Mouse (Mus musculus): ENCODE results near the gene Tenm4. TPM values are rescaled to one million over a fixed set of nuclear protein-coding genes. Genes with fewer than 3 reads are reported as not detected.

The Tenm4 gene
- total RNA-seq (2021) = 1 to 10 TPM; 1.0 to 1.9 TPM
- long read RNA-seq, experiment 1 = 0 reads
- long read RNA-seq, experiment 2 = 0 reads

DNA sequence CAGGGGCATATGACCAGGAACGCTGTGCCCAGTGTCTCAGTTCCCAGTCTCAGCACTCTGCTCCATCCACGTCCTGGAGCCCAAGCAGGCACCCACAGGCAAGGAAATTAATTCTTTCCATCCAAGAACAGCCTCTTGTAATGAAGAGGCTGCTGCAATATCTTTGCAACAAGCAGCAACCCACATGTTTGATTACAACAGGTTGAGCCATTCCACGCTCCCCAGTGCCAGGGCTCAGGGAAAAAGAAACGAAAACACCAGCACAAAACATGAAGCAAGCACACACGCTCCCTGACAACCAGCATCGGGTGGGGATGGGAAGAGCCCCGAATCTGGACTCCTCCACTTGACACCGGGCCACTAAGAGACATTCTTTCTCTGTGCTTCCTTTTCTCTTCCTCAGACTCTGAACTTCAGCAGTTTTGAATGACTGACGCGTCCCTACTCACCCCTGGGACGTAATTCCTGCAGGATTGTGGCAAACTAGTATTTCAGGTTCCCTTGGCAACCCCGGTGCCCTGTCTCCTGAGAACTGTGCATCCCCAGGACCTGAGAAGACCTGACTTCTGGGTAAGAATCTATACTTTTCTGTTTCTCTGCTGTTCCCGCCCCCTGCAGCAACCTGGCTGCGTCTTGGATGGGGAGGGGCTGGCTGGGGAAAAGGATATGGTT, at the start of gene Tenm4:
Tenm4 (plus strand) TSS at position 323 of the 672 bp plus-strand sequence.
- no peak for DNase-seq (ENCODE audit: low spot score)

DNA sequence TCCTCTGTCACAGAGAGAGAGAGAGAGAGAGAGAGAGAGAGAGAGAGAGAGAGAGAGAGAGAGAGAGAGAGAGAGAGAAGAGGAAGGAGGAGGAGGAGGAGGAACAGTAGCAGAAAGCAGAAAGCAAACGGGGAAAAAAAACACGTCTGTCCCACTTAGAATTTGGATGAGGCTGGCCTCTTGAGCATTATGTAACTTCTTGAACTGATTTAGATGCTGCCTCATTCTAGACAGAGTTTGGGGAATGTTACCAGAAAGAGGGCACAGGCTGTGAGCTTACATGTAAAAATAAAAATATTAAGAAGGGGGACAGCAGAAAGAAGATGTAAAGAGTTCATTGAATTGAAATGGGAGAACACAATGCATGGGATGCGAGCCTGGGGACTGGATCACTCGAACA, 40.3 kb upstream of the Tenm4 start:
- DNase-seq (ENCODE audit: low spot score) = no peak

DNA sequence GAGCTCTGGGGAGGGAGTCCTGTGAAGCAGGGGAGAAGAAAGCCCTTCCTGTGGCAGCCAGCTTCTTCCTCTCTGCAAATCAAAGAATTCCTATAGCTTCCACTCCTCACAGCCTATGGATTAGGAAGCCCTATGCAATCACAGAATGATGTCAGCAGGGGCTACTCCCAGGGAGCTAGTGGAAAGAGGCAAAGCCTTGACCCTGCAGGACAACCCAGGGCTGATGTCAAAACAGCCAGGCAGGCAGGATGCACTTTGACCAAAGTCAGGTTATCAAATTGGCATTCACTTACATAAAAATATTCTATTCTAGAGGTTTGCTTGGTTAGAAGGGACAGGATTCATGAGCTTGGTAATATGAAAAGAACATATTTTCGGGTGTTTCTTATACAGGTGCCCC, 39.9 kb upstream of the Tenm4 start:
- no peak for DNase-seq (ENCODE audit: low spot score)

DNA sequence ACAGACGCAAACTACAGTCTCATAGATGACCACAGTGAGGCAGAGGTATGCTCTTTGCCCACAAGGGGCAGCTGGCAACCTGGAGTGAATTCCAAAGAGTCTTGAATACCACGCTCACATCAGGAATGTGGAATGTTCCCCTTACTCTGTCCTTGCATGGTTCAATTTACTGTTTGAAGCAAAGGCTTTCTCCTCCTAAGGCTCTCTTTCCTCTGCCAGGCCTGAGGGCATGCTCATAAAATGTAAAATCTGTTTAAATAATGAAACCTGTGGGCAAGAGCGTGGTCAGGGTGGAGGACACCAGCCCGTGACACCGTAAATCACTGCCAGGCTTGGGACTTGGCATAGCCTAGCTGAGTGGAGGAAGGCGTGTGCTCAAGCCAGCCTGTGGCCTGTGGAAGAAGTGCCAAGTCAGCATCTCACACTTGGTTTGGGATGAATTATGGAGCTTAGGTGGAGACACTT, 34.5 kb upstream of the Tenm4 start:
- peak; percentile 46 for DNase-seq (ENCODE audit: low spot score)

DNA sequence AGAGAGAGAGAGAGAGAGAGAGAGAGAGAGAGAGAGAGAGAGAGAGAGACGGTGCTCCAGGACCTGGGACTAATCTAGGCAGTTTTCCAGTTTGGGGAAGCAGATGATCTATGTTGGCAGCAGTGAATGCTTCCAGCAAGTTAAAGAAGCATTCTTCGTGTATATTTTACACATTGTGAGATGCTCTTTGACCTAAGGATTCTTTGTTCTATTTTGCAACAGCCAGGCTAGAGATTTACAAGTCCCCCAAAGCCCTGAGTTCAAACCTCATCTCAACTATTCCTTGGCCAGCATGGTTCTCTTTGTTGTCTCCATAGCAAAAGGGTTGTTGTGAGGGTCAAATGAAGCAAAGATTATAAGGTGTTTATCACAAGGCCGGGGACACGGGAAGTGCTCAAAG, 29.2 kb upstream of the Tenm4 start:
- no peak for DNase-seq (ENCODE audit: low spot score)

DNA sequence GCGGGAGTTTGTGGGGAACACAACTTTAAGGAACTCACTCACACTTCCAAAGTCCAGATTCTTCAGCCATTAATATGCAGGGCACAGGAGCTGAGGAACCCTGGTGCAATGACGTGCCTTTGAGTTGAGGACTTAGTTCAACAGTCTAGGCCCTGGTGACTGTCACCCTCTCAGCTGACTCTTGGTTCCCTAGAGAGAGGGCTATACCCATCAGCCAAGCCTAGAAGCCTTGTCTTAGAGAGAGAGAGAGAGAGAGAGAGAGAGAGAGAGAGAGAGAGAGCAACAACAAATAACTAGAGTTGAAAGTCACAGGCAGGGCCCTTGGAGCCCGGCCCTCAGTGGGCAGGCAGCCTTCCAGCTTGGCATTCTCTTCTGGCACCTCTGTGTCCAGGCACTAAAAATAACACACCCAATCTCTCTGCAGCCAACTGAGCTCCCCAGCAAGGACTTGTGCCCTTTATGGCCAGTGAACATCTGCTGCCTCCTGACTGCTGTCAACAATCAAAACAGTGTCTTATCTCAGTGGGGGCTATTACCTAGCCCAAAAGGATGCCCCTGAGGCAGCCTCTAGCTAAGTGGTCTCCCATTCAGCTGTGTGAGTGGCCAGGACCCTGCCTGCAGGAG, 28.0 kb upstream of the Tenm4 start:
- DNase-seq (ENCODE audit: low spot score) = peak; percentile 86

DNA sequence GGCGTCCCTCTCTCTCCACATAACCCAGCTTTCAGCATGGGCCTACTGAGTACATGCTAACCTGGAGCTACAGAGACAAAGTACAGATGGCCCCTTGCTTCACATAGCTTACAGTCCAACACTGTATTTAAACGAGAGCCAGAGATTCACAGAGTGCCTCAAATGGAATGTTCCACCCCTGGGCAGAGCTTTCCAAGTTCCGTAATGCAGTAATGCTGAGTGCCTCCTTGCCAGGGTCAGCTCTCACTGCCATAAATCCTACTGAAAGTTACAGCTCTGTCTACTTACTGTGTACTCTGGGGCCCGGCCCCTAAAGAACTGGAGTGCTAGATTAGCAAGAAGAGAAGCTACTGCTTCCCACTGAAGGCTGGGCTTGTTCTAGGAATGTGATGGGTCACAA, 23.6 kb upstream of the Tenm4 start:
- DNase-seq (ENCODE audit: low spot score) = peak; percentile 51

DNA sequence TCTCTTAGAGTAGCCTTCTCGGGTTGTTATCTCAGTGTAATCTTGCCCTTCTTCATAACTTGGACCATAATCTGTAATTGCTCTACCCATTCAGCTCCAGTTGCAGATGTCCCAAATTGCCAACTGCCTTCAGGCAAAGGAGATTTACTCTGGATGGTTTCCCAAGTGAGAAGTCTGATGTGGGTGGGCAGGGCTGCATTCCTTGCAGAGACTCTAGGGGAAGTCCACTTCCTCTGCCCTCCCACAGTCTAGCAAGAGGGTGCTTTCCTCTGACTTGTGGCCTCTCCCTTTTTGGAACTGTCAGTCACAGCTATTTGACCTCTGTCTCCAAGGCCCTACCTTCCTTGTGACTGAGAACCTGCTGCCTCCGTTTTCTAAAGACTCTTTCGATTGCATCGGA, 22.9 kb upstream of the Tenm4 start:
- no peak for DNase-seq (ENCODE audit: low spot score)

DNA sequence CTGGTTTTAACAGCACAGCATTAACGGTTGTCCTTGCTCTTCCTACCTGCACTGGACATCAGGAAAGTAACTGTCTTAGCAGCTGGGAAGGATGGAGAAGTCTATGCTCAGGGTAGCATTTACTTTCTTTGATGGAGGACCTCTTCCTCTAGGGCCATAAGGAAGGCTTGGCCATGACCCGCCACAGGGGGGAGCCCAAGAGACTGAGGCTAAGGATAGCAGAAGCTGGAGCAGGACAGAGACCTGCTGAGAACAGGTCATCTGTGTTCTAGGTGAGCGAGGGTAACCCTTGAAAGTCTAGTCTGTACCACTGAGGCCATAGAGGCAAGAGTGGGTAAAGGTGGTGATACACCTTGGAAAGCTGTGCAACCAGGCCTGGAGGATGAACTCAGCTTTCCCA, 19.8 kb upstream of the Tenm4 start:
- peak; percentile 49 for DNase-seq (ENCODE audit: low spot score)

DNA sequence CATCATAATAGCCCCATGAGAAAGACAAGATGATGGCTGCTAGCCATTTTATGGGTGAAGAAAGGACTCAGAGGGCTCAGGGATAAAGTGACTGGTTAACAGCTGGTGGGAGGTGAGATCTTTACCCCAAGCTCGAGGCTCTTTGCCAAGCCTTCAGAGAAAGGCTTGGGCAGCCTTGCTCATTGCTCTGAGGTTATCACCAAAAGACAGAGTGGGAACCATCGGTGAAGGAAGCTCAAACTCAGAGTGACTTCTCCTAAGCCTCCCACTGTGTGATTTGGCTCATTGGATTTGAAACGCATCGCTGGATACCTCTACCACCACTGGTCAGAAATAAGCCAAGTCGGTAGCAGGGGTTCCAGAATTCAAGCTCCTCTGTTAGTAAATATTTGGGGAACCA, 19.1 kb upstream of the Tenm4 start:
- no peak for DNase-seq (ENCODE audit: low spot score)

DNA sequence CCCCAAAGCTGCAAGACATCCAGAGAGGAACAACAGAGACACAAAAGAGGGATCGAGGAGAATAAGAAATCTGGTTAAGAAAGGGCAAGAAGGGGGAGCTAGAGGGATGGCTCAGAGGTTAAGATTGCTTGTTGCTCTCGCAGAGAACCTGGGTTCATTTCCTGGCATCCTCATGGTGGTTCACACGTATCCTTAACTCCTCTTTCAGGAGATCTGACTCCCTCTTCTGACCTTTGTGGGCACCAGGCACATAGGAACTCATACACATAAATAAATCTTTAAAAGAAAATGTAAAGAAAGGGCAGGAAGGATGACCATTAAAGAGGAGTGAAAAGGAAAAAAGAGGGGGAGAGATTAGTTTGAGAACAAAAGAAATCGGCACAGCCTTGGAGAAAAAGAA, 18.6 kb upstream of the Tenm4 start:
- no peak for DNase-seq (ENCODE audit: low spot score)

DNA sequence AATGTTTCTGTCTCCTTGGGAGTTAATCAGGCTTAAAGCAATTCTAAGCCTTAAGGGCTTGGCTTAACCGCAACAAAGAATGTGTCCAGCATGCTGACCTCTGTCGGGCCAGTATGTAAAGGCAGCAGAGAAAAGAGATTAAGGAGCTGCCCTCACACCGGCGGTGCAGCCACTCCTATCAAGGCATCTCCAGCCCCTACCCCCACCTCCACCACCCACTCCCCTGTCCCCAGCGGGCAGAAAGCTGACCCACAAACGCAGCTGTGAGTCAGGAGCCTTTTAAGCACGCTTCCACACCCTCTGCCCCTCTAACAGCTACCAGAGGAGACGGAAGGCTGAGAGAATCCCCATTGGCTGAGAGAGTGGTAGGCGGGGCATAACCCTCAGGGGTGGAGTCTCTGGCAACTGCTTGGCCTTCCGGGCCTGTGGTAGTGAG, 18.1 kb upstream of the Tenm4 start:
- peak; percentile 34 for DNase-seq (ENCODE audit: low spot score)

DNA sequence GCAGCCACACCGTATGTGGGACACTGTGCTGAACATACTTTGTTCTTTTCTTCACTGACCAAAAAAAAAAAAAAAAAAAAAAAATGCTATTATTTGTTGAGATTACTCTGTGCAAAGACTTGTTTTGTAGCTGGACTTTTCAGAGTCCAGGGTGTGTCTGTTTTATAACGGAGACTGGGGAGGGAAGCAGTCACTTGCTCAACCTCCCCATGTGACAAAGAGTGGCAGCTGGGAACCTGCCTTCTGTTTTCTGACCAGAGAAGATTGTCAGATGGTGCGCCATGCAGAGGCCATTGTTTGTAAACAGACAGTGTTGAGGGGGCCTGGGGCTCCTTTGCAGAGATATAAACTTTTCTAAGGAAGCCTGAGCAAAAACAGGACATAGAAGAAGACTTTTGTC, 17.0 kb upstream of the Tenm4 start:
- no peak for DNase-seq (ENCODE audit: low spot score)

DNA sequence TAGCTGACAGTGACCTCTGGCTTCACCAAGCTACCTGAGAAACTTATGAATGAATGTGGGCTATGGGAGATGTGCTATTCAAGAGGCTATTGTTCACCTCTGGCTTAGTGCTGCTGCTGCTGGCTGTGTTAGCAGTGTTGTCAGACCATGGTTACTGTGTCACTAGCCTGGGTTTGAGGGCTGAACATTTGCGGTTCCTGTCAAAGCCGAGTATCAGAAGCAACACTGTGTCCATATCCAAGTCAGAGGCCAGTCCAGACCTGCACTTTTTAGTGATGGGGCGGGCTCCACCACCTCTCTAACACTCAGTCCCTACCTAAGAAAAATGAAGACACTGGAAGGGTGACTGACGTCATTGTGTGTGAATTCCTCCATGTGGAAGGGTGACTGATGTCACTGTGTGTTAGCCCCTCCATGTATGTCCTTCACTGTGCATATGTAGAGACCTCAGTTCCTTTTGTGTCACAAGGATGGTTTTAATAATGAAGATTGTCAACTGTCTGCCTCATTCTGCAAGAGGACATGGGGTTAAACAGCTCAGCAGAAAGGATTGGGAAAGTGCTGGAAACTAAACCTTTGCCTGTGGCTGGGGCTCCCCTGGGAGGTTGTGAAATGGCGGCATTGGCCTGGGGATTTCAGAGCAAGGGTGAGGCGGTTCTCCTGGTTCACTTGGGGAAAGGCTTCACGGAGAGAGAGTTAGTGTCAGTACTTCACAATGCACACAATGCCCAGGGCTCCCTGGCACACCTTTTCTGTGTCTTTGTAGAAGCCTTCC, 14.4 kb upstream of the Tenm4 start:
- no peak for DNase-seq (ENCODE audit: low spot score)

DNA sequence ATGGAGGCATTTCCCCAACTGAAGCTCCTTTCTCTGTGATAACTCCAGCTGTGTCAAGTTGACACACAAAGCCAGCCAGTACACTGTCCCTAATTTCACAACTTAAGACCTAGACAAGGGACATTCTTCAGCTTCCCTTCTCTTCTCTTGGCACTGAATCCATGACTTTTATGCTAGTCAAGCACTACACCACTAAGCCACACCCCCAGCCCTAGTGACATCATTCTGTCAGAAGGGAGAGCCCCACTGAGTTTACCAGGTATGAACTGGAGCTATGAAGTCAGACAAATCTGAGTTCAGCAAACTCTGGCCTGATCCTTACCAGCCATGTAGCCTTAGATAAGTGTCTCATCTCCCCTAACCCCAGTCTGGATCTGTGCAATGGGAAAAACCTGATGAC, 6.9 kb upstream of the Tenm4 start:
- no peak for DNase-seq (ENCODE audit: low spot score)

DNA sequence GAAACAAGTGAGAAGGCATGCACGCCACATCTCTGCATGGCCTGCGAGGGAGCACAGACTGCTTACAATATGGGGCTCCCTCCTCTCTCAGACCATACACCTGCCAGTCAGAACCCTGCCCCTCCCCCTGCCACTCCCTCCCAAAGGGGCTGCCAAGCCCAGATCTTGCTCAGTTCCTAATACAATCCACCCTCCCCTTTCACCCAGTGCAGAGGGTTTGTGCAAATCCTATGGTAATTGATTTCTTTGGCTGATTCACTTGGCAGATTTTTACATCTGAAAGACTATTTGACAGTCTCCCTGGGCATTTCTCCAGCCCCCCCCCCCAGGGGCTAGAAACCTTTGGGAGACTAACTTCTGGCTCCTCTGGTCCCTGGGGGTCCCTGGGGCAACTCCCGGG, 2.1 kb upstream of the Tenm4 start:
- DNase-seq (ENCODE audit: low spot score) = no peak

DNA sequence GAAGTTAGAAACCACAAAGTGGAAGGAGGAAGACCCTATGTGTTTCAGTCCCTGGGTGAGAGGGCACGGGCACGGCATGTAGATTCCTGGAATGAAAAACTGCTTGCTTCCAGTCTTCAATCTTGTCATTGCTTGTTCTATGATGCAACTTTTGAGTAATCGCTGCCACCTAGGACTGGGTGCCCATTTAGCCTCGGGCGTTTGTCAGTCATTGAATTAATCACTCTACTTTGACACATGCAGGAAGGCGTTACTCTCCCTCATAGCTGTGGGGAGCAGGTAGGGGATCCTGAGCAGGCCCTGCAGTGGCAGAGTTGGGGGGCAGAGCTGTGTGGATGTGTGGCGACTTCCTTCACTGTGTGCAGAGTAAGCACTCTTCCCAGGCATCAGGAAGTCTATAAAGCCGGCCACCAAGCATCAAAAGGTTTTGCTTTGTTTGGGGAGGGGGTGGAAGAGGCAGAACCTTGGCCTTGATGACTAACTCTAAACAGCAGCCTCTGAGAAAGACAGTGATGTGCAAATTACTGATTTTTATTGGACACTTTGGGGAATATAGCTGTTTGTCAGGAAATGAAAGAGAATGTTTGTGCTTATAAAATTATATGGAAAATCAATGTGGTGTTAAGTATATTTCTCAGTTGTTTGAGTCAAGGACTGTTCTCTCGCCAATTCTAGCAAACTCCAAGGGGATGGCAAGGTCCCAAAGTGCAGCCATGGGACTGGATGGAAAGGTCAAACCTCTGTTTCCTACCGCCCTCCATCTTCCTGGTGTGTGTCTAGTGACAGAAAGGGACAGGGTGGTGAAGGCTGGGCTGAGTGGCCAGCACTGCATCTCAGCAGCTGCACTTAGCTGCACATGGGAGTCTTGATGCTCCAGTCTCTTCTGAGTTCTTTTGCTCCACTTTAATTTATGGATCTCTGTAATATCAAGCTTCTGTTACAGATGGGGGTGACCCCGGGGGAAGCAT, 834 bp downstream of the Tenm4 start:
- no peak for DNase-seq (ENCODE audit: low spot score)

DNA sequence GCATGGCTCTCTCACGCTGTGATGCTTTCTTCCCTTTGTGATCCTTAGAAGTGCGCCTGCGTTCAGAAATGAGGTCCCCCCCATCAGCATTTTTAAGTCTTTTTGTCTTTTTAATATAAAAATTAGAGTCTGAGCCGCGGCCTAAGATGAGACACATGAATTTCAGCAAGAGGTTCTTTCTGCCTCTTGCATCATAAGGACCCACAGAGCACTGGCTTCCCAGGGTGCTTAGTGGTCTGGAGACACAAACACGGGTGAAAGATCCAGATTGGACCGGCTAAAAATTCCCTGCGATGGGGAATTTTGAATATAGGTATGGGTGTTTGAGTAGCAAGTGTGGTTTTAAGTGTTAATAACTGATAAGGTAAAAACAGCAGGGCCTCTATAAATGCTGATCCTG, 5.7 kb downstream of the Tenm4 start:
- no peak for DNase-seq (ENCODE audit: low spot score)

DNA sequence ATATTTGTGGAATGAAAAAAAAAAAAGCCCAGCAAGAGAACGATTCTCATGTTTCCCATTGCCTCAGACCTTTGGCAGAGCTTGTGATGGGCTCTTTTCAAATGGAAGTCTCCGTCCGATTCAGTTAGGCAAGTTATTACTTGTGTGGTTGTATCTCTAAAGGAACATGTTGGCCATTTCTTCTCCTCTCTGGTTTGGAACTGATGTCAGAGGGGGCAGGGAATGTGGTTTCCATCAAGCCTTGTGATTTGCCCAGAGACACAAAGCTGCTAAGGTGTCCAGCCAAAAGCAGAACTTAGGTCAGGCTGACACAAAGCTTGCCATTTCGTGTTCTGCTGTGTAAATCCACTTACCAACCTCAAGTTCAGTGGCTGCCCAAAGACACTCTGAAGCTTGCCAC, 10.7 kb downstream of the Tenm4 start:
- DNase-seq (ENCODE audit: low spot score) = no peak

DNA sequence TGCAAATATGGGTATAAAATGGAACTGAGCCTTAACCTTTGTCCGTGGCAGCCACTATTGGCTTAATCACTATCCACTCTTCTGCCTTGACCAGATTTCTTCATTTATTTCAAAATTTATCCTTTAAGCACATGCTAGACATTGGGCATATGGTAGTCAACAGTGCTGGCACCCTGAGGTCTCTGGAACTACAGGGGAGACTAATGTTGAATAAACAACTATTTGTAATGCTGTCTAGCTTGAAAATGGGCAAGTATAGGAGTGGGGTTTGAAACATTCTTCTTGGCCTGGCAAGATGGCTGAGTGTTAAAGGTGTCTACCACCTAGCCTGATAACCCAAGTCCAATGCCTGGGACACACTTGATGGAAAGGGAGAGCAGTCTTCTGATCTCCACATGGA, 12.1 kb downstream of the Tenm4 start:
- no peak for DNase-seq (ENCODE audit: low spot score)

DNA sequence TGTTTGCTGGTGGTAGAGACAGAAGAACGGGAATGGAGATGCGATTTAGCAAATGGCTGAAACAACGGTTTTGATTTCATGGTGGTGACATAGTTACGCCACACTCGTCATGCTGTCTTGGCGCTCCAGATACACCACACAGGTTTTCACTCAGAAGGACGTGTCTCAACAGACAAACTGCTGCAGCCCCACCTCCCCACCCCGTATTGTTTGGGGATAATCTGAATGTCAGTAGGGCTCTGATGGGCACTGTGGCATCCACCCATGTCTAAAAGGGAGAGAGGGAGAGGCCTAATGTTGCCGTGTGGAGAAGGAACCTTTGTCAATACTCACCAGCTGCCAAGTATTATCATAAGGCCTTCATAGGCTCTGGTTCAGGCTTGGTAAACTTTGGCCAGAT, 14.4 kb downstream of the Tenm4 start:
- no peak for DNase-seq (ENCODE audit: low spot score)
